Mouse (Mus musculus): ENCODE measurements around the gene Acads. TPM values are rescaled to one million over a fixed set of nuclear protein-coding genes. Genes with fewer than 3 reads are reported as not detected.
A peak's percentile ranks its signal among the peaks of the same experiment; 100 is the strongest.
"Not testable (repeated sequence)": the region's sequence is repeated elsewhere in the genome, so short reads cannot be mapped to it uniquely, and the experiment has no call there.

Gene Acads
- polyA plus RNA-seq, 1 experiment, result 52.1 TPM

GRCm38 (mm10) chr5:115081636-115082035, 37.5 kb downstream of the Acads start:
- peaks cover 13% of the 10 kb centered on the region for H3K36me3 ChIP-seq (ENCODE audit: control insufficient read depth, insufficient read depth, low read length, poor library complexity, severe bottlenecking)
- no peak overlapping the region for H3K4me3 ChIP-seq (ENCODE audit: low read depth, low read length)

GRCm38 (mm10) chr5:115076144-115076901, 42.8 kb downstream of the Acads start:
- no peaks in the 10 kb centered on the region for H3K27me3 ChIP-seq (ENCODE audit: control insufficient read depth, insufficient read depth, low read length, poor library complexity, severe bottlenecking)
- H3K27ac ChIP-seq (ENCODE audit: insufficient read depth, low read length), result no peak overlapping the region
- H3K9ac ChIP-seq (ENCODE audit: low read depth, poor library complexity, severe bottlenecking), result no peak overlapping the region
- H3K36me3 ChIP-seq (ENCODE audit: control insufficient read depth, insufficient read depth, low read length, poor library complexity, severe bottlenecking), result peaks cover 11% of the 10 kb centered on the region; the same call in 1 of the 2 replicates
- H3K4me3 ChIP-seq (ENCODE audit: low read depth, low read length), result no peak overlapping the region
- H3K9me3 ChIP-seq (replicated peaks; ENCODE audit: control insufficient read depth, insufficient read depth, low read length, poor library complexity, severe bottlenecking), result no peaks in the 10 kb centered on the region
- no peaks in the 10 kb centered on the region for H3K4me1 ChIP-seq (ENCODE audit: control insufficient read depth, insufficient read depth, low read length)
- TF ChIP-seq CTCF (IDR thresholded peaks at IDR 0.05; ENCODE audit: low read depth, low read length), result peak; percentile 24
- no peak for TF ChIP-seq EP300 (IDR thresholded peaks at IDR 0.05; ENCODE audit: insufficient read depth, low read depth, low read length)
- TF ChIP-seq POLR2A (IDR thresholded peaks at IDR 0.05; ENCODE audit: insufficient read depth, low read length), result no peak

More at GRCm38 (mm10) chr5:115081636-115082035, 37.5 kb downstream of the Acads start:
- Histone ChIP-seq H3K27me3 (ENCODE audit: control insufficient read depth, insufficient read depth, low read length, poor library complexity, severe bottlenecking) (no peaks in the 10 kb centered on the region), H3K9me3 (replicated peaks; ENCODE audit: control insufficient read depth, insufficient read depth, low read length, poor library complexity, severe bottlenecking) (no peaks in the 10 kb centered on the region), H3K27ac (ENCODE audit: insufficient read depth, low read length) (no peak overlapping the region), H3K4me1 (ENCODE audit: control insufficient read depth, insufficient read depth, low read length) (no peaks in the 10 kb centered on the region), H3K9ac (ENCODE audit: low read depth, poor library complexity, severe bottlenecking) (no peak overlapping the region)
- TF ChIP-seq POLR2A (IDR thresholded peaks at IDR 0.05; ENCODE audit: insufficient read depth, low read length) (no peak), CTCF (IDR thresholded peaks at IDR 0.05; ENCODE audit: low read depth, low read length) (no peak), EP300 (IDR thresholded peaks at IDR 0.05; ENCODE audit: insufficient read depth, low read depth, low read length) (no peak)

- Histone ChIP-seq H3K9ac (ENCODE audit: low read depth, poor library complexity, severe bottlenecking) (no peak overlapping the region), H3K4me3 (ENCODE audit: low read depth, low read length) (no peak overlapping the region), H3K27me3 (ENCODE audit: control insufficient read depth, insufficient read depth, low read length, poor library complexity, severe bottlenecking) (no peaks in the 10 kb centered on the region), H3K27ac (ENCODE audit: insufficient read depth, low read length) (no peak overlapping the region), H3K9me3 (replicated peaks; ENCODE audit: control insufficient read depth, insufficient read depth, low read length, poor library complexity, severe bottlenecking) (no peaks in the 10 kb centered on the region), H3K36me3 (ENCODE audit: control insufficient read depth, insufficient read depth, low read length, poor library complexity, severe bottlenecking) (peaks cover 11% of the 10 kb centered on the region; the same call in 1 of the 2 replicates), H3K4me1 (ENCODE audit: control insufficient read depth, insufficient read depth, low read length) (no peaks in the 10 kb centered on the region)
- TF ChIP-seq POLR2A (IDR thresholded peaks at IDR 0.05; ENCODE audit: insufficient read depth, low read length) (no peak), EP300 (IDR thresholded peaks at IDR 0.05; ENCODE audit: insufficient read depth, low read depth, low read length) (no peak), CTCF (IDR thresholded peaks at IDR 0.05; ENCODE audit: low read depth, low read length) (no peak)
These were observed 44.4 kb downstream of the Acads start for GRCm38 (mm10) chr5:115074749-115075148.

GRCm38 (mm10) chr5:115073306-115073705, 45.8 kb downstream of the Acads start:
- H3K27me3 ChIP-seq (ENCODE audit: control insufficient read depth, insufficient read depth, low read length, poor library complexity, severe bottlenecking); H3K4me1 ChIP-seq (ENCODE audit: control insufficient read depth, insufficient read depth, low read length); H3K9me3 ChIP-seq (replicated peaks; ENCODE audit: control insufficient read depth, insufficient read depth, low read length, poor library complexity, severe bottlenecking); H3K9ac ChIP-seq (ENCODE audit: low read depth, poor library complexity, severe bottlenecking); H3K4me3 ChIP-seq (ENCODE audit: low read depth, low read length); H3K27ac ChIP-seq (ENCODE audit: insufficient read depth, low read length): not testable (repeated sequence)
- H3K36me3 ChIP-seq (ENCODE audit: control insufficient read depth, insufficient read depth, low read length, poor library complexity, severe bottlenecking), result peaks cover 11% of the 10 kb centered on the region; the same call in 1 of the 2 replicates

GRCm38 (mm10) chr5:115072143-115072542, 47.0 kb downstream of the Acads start:
- Histone ChIP-seq H3K9me3 (replicated peaks; ENCODE audit: control insufficient read depth, insufficient read depth, low read length, poor library complexity, severe bottlenecking) (no peaks in the 10 kb centered on the region), H3K36me3 (ENCODE audit: control insufficient read depth, insufficient read depth, low read length, poor library complexity, severe bottlenecking) (peaks cover 11% of the 10 kb centered on the region; the same call in 1 of the 2 replicates), H3K4me3 (ENCODE audit: low read depth, low read length) (no peak overlapping the region), H3K4me1 (ENCODE audit: control insufficient read depth, insufficient read depth, low read length) (peaks cover 4% of the 10 kb centered on the region), H3K9ac (ENCODE audit: low read depth, poor library complexity, severe bottlenecking) (no peak overlapping the region), H3K27me3 (ENCODE audit: control insufficient read depth, insufficient read depth, low read length, poor library complexity, severe bottlenecking) (no peaks in the 10 kb centered on the region), H3K27ac (ENCODE audit: insufficient read depth, low read length) (no peak overlapping the region)
- no peak for TF ChIP-seq CTCF (IDR thresholded peaks at IDR 0.05; ENCODE audit: low read depth, low read length)
- TF ChIP-seq POLR2A (IDR thresholded peaks at IDR 0.05; ENCODE audit: insufficient read depth, low read length), result no peak
- no peak for TF ChIP-seq EP300 (IDR thresholded peaks at IDR 0.05; ENCODE audit: insufficient read depth, low read depth, low read length)

- H3K4me1 ChIP-seq (ENCODE audit: control insufficient read depth, insufficient read depth, low read length), result peaks cover 4% of the 10 kb centered on the region
- H3K27ac ChIP-seq (ENCODE audit: insufficient read depth, low read length), result no peak overlapping the region
- no peaks in the 10 kb centered on the region for H3K9me3 ChIP-seq (replicated peaks; ENCODE audit: control insufficient read depth, insufficient read depth, low read length, poor library complexity, severe bottlenecking)
- H3K27me3 ChIP-seq (ENCODE audit: control insufficient read depth, insufficient read depth, low read length, poor library complexity, severe bottlenecking), result no peaks in the 10 kb centered on the region
- H3K4me3 ChIP-seq (ENCODE audit: low read depth, low read length), result no peak overlapping the region
- peaks cover 11% of the 10 kb centered on the region; the same call in 1 of the 2 replicates for H3K36me3 ChIP-seq (ENCODE audit: control insufficient read depth, insufficient read depth, low read length, poor library complexity, severe bottlenecking)
- no peak overlapping the region for H3K9ac ChIP-seq (ENCODE audit: low read depth, poor library complexity, severe bottlenecking)
- TF ChIP-seq CTCF (IDR thresholded peaks at IDR 0.05; ENCODE audit: low read depth, low read length), result no peak
- TF ChIP-seq EP300 (IDR thresholded peaks at IDR 0.05; ENCODE audit: insufficient read depth, low read depth, low read length), result no peak
- TF ChIP-seq POLR2A (IDR thresholded peaks at IDR 0.05; ENCODE audit: insufficient read depth, low read length), result no peak
These were observed 47.8 kb downstream of the Acads start for GRCm38 (mm10) chr5:115071096-115071901.

Data from ES-Bruce4 (cell line).